Mouse (Mus musculus) left cerebral cortex, postnatal 14 days (tissue): ENCODE results near the gene Olfr1436. TPM values are rescaled to one million over a fixed set of nuclear protein-coding genes. Genes with fewer than 3 reads are reported as not detected.
"Not testable (repeated sequence)": the region's sequence is repeated elsewhere in the genome, so short reads cannot be mapped to it uniquely, and the experiment has no call there.

Source experiments
- DNase-seq, 2 experiments: peaks; one replicate each; pipeline ENCODE4 v3.0.0; 2021 to 2022; ENCODE audit warnings: low spot score in 2 of 2, mixed read lengths in 1 of 2
- intact Hi-C: fragments of 180-260 bp; cut with DNase I; formaldehyde crosslinking; loops from one replicate; pipeline ENCODE4 v1.15.1; 2025
- long read RNA-seq, 2 experiments: library from polyadenylated mRNA; stranded (forward); transcript quantifications; one replicate each; pipeline ENCODE4 v2.0.0; 2021
- total RNA-seq, 2 experiments: library from RNA; stranded (reverse); gene quantifications; 2 replicates each; pipeline ENCODE4 v1.2.3; 2021

The Olfr1436 gene
- total RNA-seq: not detected
- long read RNA-seq, experiment 1: 0 reads
- long read RNA-seq, experiment 2: 0 reads

DNA sequence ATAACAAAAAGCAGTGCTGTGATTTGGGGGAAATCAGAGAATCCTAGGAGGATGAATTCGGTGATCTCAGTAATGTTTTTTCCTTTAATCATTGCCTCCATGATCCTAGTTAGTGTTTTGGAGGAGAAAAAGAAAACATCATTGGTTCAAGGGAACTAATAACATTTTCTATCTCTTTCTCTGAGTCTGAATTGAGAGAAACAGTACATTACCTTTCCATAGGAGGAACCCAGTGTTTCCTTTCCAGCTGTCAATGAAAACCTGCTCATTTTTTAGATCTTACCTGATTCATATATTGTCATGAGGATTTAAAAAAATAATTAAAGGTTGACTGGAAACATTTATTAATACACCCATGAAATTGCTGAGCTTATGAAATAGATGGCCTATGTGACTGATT, at the start of gene Olfr1436:
Gene Olfr1436, minus strand, starts transcription at position 101 of the 400 bp plus-strand sequence.
- DNase-seq, intact Hi-C loops: not testable (repeated sequence)

DNA sequence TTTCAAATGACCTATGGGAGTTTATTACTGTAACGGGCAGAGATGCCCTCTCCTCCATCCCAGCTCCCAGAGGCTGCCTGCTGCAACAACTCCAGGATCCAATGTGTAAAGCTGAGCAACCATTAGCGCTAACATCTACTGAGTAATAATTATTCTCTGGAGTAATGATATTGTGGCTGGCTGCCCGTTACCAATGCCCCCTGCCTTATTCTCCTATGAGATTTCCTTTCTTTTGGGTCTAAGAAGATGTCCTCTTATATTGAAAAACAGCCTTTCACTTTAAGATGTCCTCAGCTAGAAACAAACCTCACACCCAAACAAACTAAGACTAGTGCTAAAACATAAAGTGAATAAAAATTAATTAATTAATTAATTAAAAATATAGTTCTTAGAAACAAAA, 36.9 kb upstream of the Olfr1436 start, which contains the start of gene Olfr1438-ps1:
Gene Olfr1438-ps1, minus strand, starts transcription at position 101 of the 400 bp plus-strand sequence.
- DNase-seq: no peak
- intact Hi-C loops: no loop called here

DNA sequence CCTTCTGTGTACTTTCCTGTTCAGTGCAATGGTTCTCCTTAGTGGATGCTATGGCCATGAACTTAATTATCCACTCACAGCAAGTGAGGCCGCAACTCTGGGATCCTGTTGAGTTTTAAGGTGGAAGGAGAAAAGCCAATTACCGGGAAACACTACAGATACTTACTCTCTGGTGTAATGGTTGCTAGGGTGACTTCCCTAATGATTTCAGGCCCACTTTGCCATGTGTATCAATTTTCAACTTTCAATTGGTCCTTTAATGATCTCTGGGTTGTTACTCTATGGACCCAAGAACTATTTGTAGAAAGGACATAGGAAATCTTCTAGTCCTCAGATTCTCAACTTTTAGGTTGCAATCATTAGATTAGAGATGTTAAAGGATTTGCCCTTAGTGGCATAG, 26.1 kb upstream of the Olfr1436 start, which contains the start of gene Olfr1437:
Gene Olfr1437, minus strand, starts transcription at position 101 of the 400 bp plus-strand sequence.
- intact Hi-C loops: no loop called here
- DNase-seq: no peak

DNA sequence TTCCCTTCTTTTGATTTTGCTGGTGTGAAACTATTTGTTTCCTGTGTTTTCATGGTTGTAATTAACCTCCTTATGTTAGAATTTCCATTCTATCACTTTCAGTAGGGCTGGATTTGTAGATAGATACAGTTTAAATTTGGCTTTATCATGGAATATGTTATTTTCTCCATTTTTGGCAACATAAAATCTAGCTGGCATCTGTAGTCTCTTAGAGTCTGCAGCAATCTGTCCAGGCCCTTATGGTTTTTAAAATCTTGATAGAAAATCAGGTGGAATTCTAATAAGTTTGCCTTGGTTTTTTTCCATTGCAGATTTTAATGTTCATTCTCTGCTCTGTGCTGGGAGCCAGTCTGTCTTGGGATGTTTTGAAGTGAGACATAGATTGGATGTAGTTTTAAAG, 6.0 kb downstream of the Olfr1436 start:
- DNase-seq: peak in 1 of 2 experiments; percentile 4

DNA sequence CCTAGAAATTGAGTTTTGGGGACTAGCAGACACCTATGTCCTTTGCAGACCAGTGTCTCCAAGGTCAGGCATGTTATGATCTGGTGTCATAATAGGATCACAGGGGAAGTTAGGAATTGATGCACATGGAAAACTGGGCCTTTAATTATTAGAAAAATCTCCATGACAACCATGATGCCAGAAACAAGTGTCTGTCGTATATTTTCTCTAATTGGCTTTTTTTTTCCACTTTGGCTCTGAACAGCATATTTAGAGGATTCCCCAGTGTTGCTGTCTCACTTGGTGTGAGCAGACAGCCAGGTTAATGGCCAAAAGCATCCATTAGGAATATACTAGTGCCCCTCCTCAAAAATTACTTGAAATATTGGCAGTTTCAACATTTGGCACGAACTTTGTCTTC, 19.4 kb downstream of the Olfr1436 start, which contains the start of gene Olfr1434:
Gene Olfr1434, plus strand, starts transcription at position 301 of the 400 bp plus-strand sequence.
- intact Hi-C loops: no loop called here
- no peak for DNase-seq

More for the DNA sequence above, 6.0 kb downstream of the Olfr1436 start:
- intact Hi-C loops: loop anchor here (2.0 kb wide), 1 partner anchor 150 kb away; no protein-coding TSS in a partner anchor

DNA sequence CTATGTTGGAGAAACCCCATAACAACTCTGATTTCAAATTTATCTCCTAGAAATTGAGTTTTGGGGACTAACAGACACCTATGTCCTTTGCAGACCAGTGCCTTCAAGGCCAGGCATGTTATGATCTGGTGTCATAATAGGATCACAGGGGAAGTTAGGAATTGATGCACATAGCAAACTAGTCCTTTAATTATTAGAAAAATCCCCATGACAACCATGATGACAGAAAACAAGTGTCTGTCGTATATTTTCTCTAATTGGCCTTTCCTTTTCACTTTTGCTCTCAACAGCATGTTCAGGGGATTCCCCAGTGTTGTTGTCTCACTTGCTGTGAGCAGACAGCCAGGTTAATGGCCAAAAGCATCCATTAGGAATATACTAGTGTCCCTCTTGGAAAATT, 38.2 kb downstream of the Olfr1436 start, which contains the start of gene Olfr235:
Gene Olfr235, plus strand, starts transcription at position 301 of the 400 bp plus-strand sequence.
- DNase-seq: no peak
- intact Hi-C loops: no loop called here

Other genes with a start within 250 kb of the Olfr1436 start
- gene Olfr1424, start 236.4 kb downstream of the Olfr1436 start, total RNA-seq: not detected
- not detected for gene Olfr1425, start 221.4 kb downstream of the Olfr1436 start, total RNA-seq
- not detected for gene Olfr1426, start 207.1 kb downstream of the Olfr1436 start, total RNA-seq
- not detected for gene Olfr1427, start 195.8 kb downstream of the Olfr1436 start, total RNA-seq
- not detected for gene Olfr1428, start 183.2 kb downstream of the Olfr1436 start, total RNA-seq
- gene Olfr76, start 175.9 kb downstream of the Olfr1436 start, total RNA-seq: not detected
- gene Olfr1555-ps1, start 129.0 kb downstream of the Olfr1436 start, total RNA-seq: not detected
- gene Olfr1431, start 98.5 kb downstream of the Olfr1436 start, total RNA-seq: not detected
- gene Olfr1432, start 66.5 kb downstream of the Olfr1436 start, total RNA-seq: not detected
- gene Olfr262, start 57.5 kb downstream of the Olfr1436 start, total RNA-seq: not detected
- gene Olfr235, start 38.1 kb downstream of the Olfr1436 start, total RNA-seq: not detected
- not detected for gene Olfr1434, start 19.3 kb downstream of the Olfr1436 start, total RNA-seq
- not detected for gene Olfr1437, start 26.0 kb upstream of the Olfr1436 start, total RNA-seq
- not detected for gene Olfr1438-ps1, start 36.8 kb upstream of the Olfr1436 start, total RNA-seq
- not detected for gene Olfr1440, start 88.1 kb upstream of the Olfr1436 start, total RNA-seq
- gene Olfr1441, start 118.3 kb upstream of the Olfr1436 start, total RNA-seq: not detected
- gene Pfpl, start 128.8 kb upstream of the Olfr1436 start, total RNA-seq: not detected
- gene Mpeg1, start 161.6 kb upstream of the Olfr1436 start, total RNA-seq: 1 to 10 TPM; 5.0 to 6.2 TPM
- gene Dtx4, start 202.3 kb upstream of the Olfr1436 start, total RNA-seq: 10 to 100 TPM; 46.5 to 52.1 TPM
- gene Fam111a, start 246.6 kb upstream of the Olfr1436 start, total RNA-seq: 1 to 10 TPM; 1.9 to 2.7 TPM